Mouse (Mus musculus) myocyte (in vitro differentiated cells): Measurements from ENCODE around the gene Umod. TPM values are rescaled to one million over a fixed set of nuclear protein-coding genes. Genes with fewer than 3 reads are reported as not detected.

ENCODE experiments used
- H3K27me3 ChIP-seq: one replicate; pipeline ENCODE4 v1.6.1; 2011; ENCODE audit not compliant: control insufficient read depth, insufficient read depth, insufficient read length
- H3K36me3 ChIP-seq: one replicate; pipeline ENCODE4 v1.6.1; 2011; ENCODE audit not compliant: control insufficient read depth, insufficient read depth
- H3K4me2 ChIP-seq: one replicate; pipeline ENCODE4 v1.6.1; 2011; ENCODE audit warnings: low read depth, control low read depth
- H3K4me3 ChIP-seq: one replicate; pipeline ENCODE4 v1.5.1; 2011; ENCODE audit warnings: mild to moderate bottlenecking, control low read depth, moderate library complexity
- H3K79me2 ChIP-seq: one replicate; pipeline ENCODE4 v1.6.1; 2011; ENCODE audit not compliant: control insufficient read depth, insufficient read depth
- H3ac ChIP-seq: one replicate; pipeline ENCODE4 v1.6.1; 2011; ENCODE audit not compliant: control insufficient read depth, insufficient read length
- CEBPB ChIP-seq: IDR thresholded peaks from 2 replicates; pipeline ENCODE4 v1.6.1; 2011; ENCODE audit warnings: mild to moderate bottlenecking, moderate library complexity; ENCODE audit not compliant: poor library complexity, insufficient read depth, severe bottlenecking
- E2F4 ChIP-seq: IDR thresholded peaks from one replicate; pipeline ENCODE4 v1.6.1; 2011; ENCODE audit warnings: mild to moderate bottlenecking, control low read depth, moderate library complexity; ENCODE audit not compliant: insufficient read depth
- MAX ChIP-seq: IDR thresholded peaks from one replicate; pipeline ENCODE4 v1.6.1; 2011; ENCODE audit warnings: low read depth, mild to moderate bottlenecking, control low read depth
- MYOD1 ChIP-seq, 3 experiments: IDR thresholded peaks; one replicate each; pipeline ENCODE4 v1.6.1; 2011; ENCODE audit warnings: control low read depth in 2 of 3, low read depth in 2 of 3, mild to moderate bottlenecking in 2 of 3, moderate library complexity in 1 of 3; ENCODE audit not compliant: insufficient read length in 2 of 3, control insufficient read depth in 1 of 3
- MYOG ChIP-seq, 3 experiments: IDR thresholded peaks; one replicate each; pipeline ENCODE4 v1.6.1; 2011; ENCODE audit warnings: control low read depth in 2 of 3, low read depth in 2 of 3, mild to moderate bottlenecking in 2 of 3; ENCODE audit not compliant: insufficient read length in 2 of 3, control insufficient read depth in 1 of 3, insufficient read depth in 1 of 3
- POLR2A ChIP-seq: IDR thresholded peaks from one replicate; pipeline ENCODE4 v1.6.1; 2011; ENCODE audit warnings: low read depth, mild to moderate bottlenecking, control low read depth, moderate library complexity; ENCODE audit not compliant: insufficient read length
- POLR2AphosphoS2 ChIP-seq: IDR thresholded peaks from one replicate; pipeline ENCODE4 v1.6.1; 2011; ENCODE audit warnings: low read depth, control low read depth; ENCODE audit not compliant: insufficient read length
- REST ChIP-seq: IDR thresholded peaks from one replicate; pipeline ENCODE4 v1.6.1; 2011; ENCODE audit warnings: mild to moderate bottlenecking, control low read depth, moderate library complexity; ENCODE audit not compliant: insufficient read depth, insufficient read length
- SRF ChIP-seq: IDR thresholded peaks from one replicate; pipeline ENCODE4 v1.6.1; 2011; ENCODE audit warnings: low read depth; ENCODE audit not compliant: control insufficient read depth, insufficient read length
- TCF12 ChIP-seq: IDR thresholded peaks from one replicate; pipeline ENCODE4 v1.6.1; 2011; ENCODE audit warnings: mild to moderate bottlenecking, control low read depth; ENCODE audit not compliant: poor library complexity, insufficient read depth, severe bottlenecking
- TCF3 ChIP-seq: IDR thresholded peaks from one replicate; pipeline ENCODE4 v1.6.1; 2011; ENCODE audit warnings: low read depth, control low read depth; ENCODE audit not compliant: insufficient read length
- USF1 ChIP-seq: IDR thresholded peaks from one replicate; pipeline ENCODE4 v1.6.1; 2011; ENCODE audit warnings: low read depth, mild to moderate bottlenecking, control low read depth, moderate library complexity
- polyA plus RNA-seq: library from polyadenylated mRNA; unstranded; fragments of >200 nt; fragmentation: generic; extraction: Trizol; gene quantifications from one replicate; pipeline ENCODE4 v1.2.1, GENCODE M21; 2012; ENCODE audit warnings: missing spikeins

The Umod gene
- polyA plus RNA-seq, 1 experiment = not detected

DNA sequence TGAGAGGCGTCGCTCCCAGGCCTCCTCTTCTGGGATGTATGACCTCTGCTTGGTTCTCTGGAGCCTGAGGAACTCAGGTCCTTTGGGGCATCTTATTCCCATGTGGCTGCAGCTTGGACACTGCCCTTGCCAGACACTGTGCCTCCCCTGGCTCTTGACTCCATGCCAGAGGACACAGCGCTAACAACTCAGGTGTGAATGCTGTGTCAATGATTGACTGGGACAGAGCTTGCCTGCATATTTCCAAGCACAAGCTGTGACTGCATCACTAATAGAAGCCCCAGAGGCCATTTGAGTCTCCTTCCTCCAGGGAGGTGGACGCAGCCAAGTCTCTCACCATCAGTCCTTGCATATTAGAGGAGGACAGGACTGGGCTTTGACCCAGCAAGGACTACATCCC lies 32.1 kb upstream of the Umod start:
- Histone ChIP-seq H3ac (no peak overlapping the region), H3K4me3 (no peak overlapping the region), H3K4me2 (no peak overlapping the region), H3K36me3 (no peaks in the 10 kb centered on the region), H3K27me3 (no peaks in the 10 kb centered on the region), H3K79me2 (no peaks in the 10 kb centered on the region)
- TF ChIP-seq MYOG (IDR thresholded peaks at IDR 0.05; ENCODE audit: control insufficient read depth in 1 of 3, insufficient read depth in 1 of 3, insufficient read length in 2 of 3, low read depth in 2 of 3) = no peak
- no peak for TF ChIP-seq POLR2A
- TF ChIP-seq E2F4 = no peak
- no peak for TF ChIP-seq REST
- no peak for TF ChIP-seq MYOD1 (IDR thresholded peaks at IDR 0.05; ENCODE audit: control insufficient read depth in 1 of 3, insufficient read length in 2 of 3, low read depth in 2 of 3)
- no peak for TF ChIP-seq MAX
- TF ChIP-seq TCF3 = no peak
- no peak for TF ChIP-seq POLR2AphosphoS2
- TF ChIP-seq SRF = no peak
- no peak for TF ChIP-seq USF1

DNA sequence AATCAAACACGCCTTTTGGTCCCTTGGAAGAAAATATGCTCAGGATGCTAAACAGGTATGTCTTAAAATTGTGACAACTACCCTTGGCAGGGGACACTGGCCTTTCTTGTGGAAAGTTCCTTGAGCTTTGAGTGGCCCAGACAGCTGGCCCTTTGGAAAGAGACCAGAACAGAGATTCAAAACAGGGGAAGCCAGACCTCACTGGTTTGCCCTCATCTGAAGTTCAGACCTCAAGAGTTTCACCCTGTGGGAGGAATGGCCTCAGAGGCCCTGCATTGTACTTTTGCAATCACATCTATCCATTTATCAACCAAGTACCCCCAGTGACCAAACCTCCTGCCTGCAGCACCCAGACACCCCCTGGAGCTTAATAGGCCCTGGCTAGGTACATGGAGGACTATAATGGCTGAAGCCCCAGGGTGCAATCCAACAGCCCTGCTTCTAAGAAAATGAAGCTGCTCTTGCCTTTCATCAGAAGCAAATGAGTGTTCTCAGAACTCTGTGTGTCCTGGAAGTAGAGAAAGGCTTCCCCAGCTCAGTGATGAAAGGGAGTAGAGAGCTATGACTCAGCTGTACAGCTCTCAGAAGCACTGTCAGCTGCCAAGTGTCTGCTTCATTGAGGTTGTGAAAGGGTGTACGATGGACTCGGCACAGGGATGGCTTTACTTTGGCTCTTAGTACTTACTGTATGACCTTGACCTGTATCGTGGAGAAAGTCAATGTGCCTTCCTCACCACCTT lies 11.1 kb upstream of the Umod start:
- H3ac ChIP-seq = no peak overlapping the region
- TF ChIP-seq USF1 (no peak), SRF (no peak), TCF12 (no peak), E2F4 (no peak), CEBPB (no peak), POLR2AphosphoS2 (no peak), REST (no peak), MYOD1 (IDR thresholded peaks at IDR 0.05; ENCODE audit: control insufficient read depth in 1 of 3, insufficient read length in 2 of 3, low read depth in 2 of 3) (no peak), MAX (no peak), MYOG (IDR thresholded peaks at IDR 0.05; ENCODE audit: control insufficient read depth in 1 of 3, insufficient read depth in 1 of 3, insufficient read length in 2 of 3, low read depth in 2 of 3) (no peak), TCF3 (no peak), POLR2A (no peak)
- H3K27me3 ChIP-seq = no peaks in the 10 kb centered on the region
- H3K4me3 ChIP-seq = no peak overlapping the region
- H3K4me2 ChIP-seq = no peak overlapping the region
- H3K36me3 ChIP-seq = no peaks in the 10 kb centered on the region
- no peaks in the 10 kb centered on the region for H3K79me2 ChIP-seq

DNA sequence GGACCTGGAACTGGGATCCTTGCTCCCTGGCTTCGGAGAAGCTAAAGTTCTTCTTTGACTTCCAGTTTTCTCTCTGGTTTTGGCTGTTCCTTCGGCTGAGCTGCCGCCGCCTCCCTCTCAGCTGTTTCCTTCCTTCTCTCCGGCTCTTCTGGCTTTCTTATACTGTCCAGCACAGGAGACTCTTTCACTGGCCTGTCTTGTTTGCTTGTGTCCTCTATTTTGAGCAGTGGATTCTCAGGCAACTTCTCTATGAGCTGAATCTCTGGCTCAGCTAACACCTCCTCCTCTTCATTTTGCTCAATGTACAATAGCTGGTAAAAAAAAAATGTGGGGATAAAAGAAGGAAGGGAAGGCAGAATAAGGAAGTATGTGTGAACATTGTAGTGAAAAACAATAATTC lies 7.6 kb upstream of the Umod start:
- no peak overlapping the region for H3K4me2 ChIP-seq
- no peaks in the 10 kb centered on the region for H3K27me3 ChIP-seq
- no peak overlapping the region for H3ac ChIP-seq
- no peak overlapping the region for H3K4me3 ChIP-seq
- no peaks in the 10 kb centered on the region for H3K79me2 ChIP-seq
- no peaks in the 10 kb centered on the region for H3K36me3 ChIP-seq
- TF ChIP-seq USF1 = no peak
- TF ChIP-seq E2F4 = no peak
- TF ChIP-seq TCF3 = no peak
- TF ChIP-seq MAX = no peak
- no peak for TF ChIP-seq REST
- no peak for TF ChIP-seq MYOD1 (IDR thresholded peaks at IDR 0.05; ENCODE audit: control insufficient read depth in 1 of 3, insufficient read length in 2 of 3, low read depth in 2 of 3)
- no peak for TF ChIP-seq POLR2AphosphoS2
- TF ChIP-seq TCF12 = no peak
- TF ChIP-seq MYOG (IDR thresholded peaks at IDR 0.05; ENCODE audit: control insufficient read depth in 1 of 3, insufficient read depth in 1 of 3, insufficient read length in 2 of 3, low read depth in 2 of 3) = no peak
- TF ChIP-seq CEBPB = no peak
- TF ChIP-seq SRF = no peak
- no peak for TF ChIP-seq POLR2A

DNA sequence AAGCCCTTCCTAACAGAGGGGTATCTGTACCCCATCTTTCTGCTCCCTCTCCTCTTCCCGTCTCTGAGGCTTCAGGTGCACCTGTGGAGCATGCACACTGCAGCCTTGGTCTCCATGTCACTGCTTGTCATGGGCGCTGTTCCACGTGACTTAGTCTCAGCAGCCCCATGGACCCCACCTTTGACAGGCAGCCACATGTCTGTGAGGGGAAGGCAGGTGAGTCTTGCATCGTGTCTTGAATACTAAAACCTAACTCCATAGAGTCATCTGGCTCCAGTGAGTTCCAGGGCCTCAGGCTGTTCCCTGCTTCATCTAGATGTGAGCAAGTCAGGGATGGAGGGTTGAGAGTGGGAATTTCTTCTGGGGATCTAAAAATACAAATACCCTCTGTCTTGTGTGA lies 5.1 kb upstream of the Umod start:
- no peak overlapping the region for H3K4me3 ChIP-seq
- H3ac ChIP-seq = no peak overlapping the region
- no peaks in the 10 kb centered on the region for H3K36me3 ChIP-seq
- H3K79me2 ChIP-seq = no peaks in the 10 kb centered on the region
- H3K4me2 ChIP-seq = no peak overlapping the region
- no peaks in the 10 kb centered on the region for H3K27me3 ChIP-seq
- TF ChIP-seq USF1 (no peak), MAX (no peak), POLR2A (no peak), MYOG (IDR thresholded peaks at IDR 0.05; ENCODE audit: control insufficient read depth in 1 of 3, insufficient read depth in 1 of 3, insufficient read length in 2 of 3, low read depth in 2 of 3) (no peak), MYOD1 (IDR thresholded peaks at IDR 0.05; ENCODE audit: control insufficient read depth in 1 of 3, insufficient read length in 2 of 3, low read depth in 2 of 3) (no peak), SRF (no peak), TCF3 (no peak), REST (no peak), CEBPB (no peak), POLR2AphosphoS2 (no peak), TCF12 (no peak), E2F4 (no peak)
